Mouse (Mus musculus) liver, embryonic 12.5 days (tissue): ENCODE data around the gene Ctr9. TPM values are rescaled to one million over a fixed set of nuclear protein-coding genes. Genes with fewer than 3 reads are reported as not detected.

Experiments
- ATAC-seq: fragments of 200-750 bp; cut with Nextera tagmentation; 2 replicates; pipeline ENCODE4 v1.8.0; 2017; ENCODE audit warnings: moderate number of reproducible peaks, mild to moderate bottlenecking, moderate library complexity
- H3K27ac ChIP-seq: fragments of 300-500 bp; sonication (generic); 2 replicates; pipeline ENCODE4 v1.5.1; 2016; ENCODE audit warnings: mild to moderate bottlenecking
- H3K27me3 ChIP-seq: fragments of 300-500 bp; sonication (generic); replicated peaks from 2 replicates; pipeline ENCODE4 v1.6.1; 2016; ENCODE audit warnings: mild to moderate bottlenecking, moderate library complexity
- H3K36me3 ChIP-seq: fragments of 300-500 bp; sonication (generic); 2 replicates; pipeline ENCODE4 v1.6.1; 2016; ENCODE audit warnings: mild to moderate bottlenecking, moderate library complexity
- H3K4me1 ChIP-seq: fragments of 300-500 bp; sonication (generic); 2 replicates; pipeline ENCODE4 v1.6.1; 2016
- H3K4me2 ChIP-seq: fragments of 300-500 bp; sonication (generic); 2 replicates; pipeline ENCODE4 v1.6.1; 2016; ENCODE audit warnings: mild to moderate bottlenecking, moderate library complexity
- H3K4me3 ChIP-seq: fragments of 300-500 bp; sonication (generic); 2 replicates; pipeline ENCODE4 v1.5.1; 2016; ENCODE audit warnings: mild to moderate bottlenecking, moderate library complexity
- H3K9ac ChIP-seq: fragments of 300-500 bp; sonication (generic); 2 replicates; pipeline ENCODE4 v1.6.1; 2016; ENCODE audit warnings: mild to moderate bottlenecking, moderate library complexity
- H3K9me3 ChIP-seq: fragments of 300-500 bp; sonication (generic); replicated peaks from 2 replicates; pipeline ENCODE4 v1.6.1; 2016; ENCODE audit warnings: mild to moderate bottlenecking, moderate library complexity
- WGBS: fragments of 180-500 bp; shearing (Covaris S2); methylation state at CpG from one replicate; pipeline ENCODE4 v1.1.7; 2016; ENCODE audit not compliant: insufficient replicate concordance; 5-methylcytosine and 5-hydroxymethylcytosine counted together
- polyA plus RNA-seq: library from polyadenylated mRNA; unstranded; fragments of >200 nt; fragmentation: Nextera tagmentation; extraction: Ambion mirVana; gene quantifications from 2 replicates; pipeline ENCODE4 v1.2.1, GENCODE M21; 2016

The Ctr9 gene
- polyA plus RNA-seq, 1 experiment from 2014 or later: 40.5 TPM

- peak overlapping the region; percentile 17; the same call in 1 of the 2 replicates for H3K4me2 ChIP-seq
- H3K4me1 ChIP-seq: peaks cover 47% of the 10 kb centered on the region
These were observed 29.6 kb upstream of the Ctr9 start for GRCm38 (mm10) chr7:110998887-110999827.

GRCm38 (mm10) chr7:111004136-111004840 lies 24.5 kb upstream of the Ctr9 start:
- no peaks in the 10 kb centered on the region for H3K9me3 ChIP-seq
- H3K27me3 ChIP-seq: no peaks in the 10 kb centered on the region
- H3K4me2 ChIP-seq: peak overlapping the region; percentile 53
- no peaks in the 10 kb centered on the region for H3K36me3 ChIP-seq
- H3K4me1 ChIP-seq: peaks cover 48% of the 10 kb centered on the region
- WGBS: 42% methylated on average over 3 of the region's 3 CpGs
- peak overlapping the region; percentile 8 for H3K4me3 ChIP-seq
- peak; percentile 98 for ATAC-seq
- H3K27ac ChIP-seq: peak overlapping the region; percentile 91
- H3K9ac ChIP-seq: peak overlapping the region; percentile 40

More at GRCm38 (mm10) chr7:110998887-110999827, 29.6 kb upstream of the Ctr9 start:
- Histone ChIP-seq H3K36me3 (no peaks in the 10 kb centered on the region), H3K27me3 (no peaks in the 10 kb centered on the region), H3K4me3 (no peak overlapping the region), H3K9ac (peak overlapping the region; percentile 42; the same call in 1 of the 2 replicates), H3K27ac (peak overlapping the region; percentile 81), H3K9me3 (no peaks in the 10 kb centered on the region)
- 33% methylated on average over 15 of the region's 15 CpGs for WGBS
- peak; percentile 81 for ATAC-seq

- ATAC-seq: no peak
- no peak overlapping the region for H3K27ac ChIP-seq
- H3K27me3 ChIP-seq: peaks cover 4% of the 10 kb centered on the region; the same call in 1 of the 2 replicates
- H3K4me2 ChIP-seq: no peak overlapping the region
- no peak overlapping the region for H3K4me3 ChIP-seq
- H3K4me1 ChIP-seq: peaks cover 24% of the 10 kb centered on the region
- H3K36me3 ChIP-seq: no peaks in the 10 kb centered on the region
- H3K9me3 ChIP-seq: no peaks in the 10 kb centered on the region
- no peak overlapping the region for H3K9ac ChIP-seq
- WGBS: 51% methylated on average over 7 of the region's 7 CpGs
These were observed 14.6 kb upstream of the Ctr9 start for GRCm38 (mm10) chr7:111014039-111014605.

- peaks cover 31% of the 10 kb centered on the region for H3K4me1 ChIP-seq
- H3K4me3 ChIP-seq: no peak overlapping the region
- no peak overlapping the region for H3K27ac ChIP-seq
- peak; percentile 77 for ATAC-seq
- H3K27me3 ChIP-seq: peaks cover 4% of the 10 kb centered on the region; the same call in 1 of the 2 replicates
- H3K4me2 ChIP-seq: no peak overlapping the region
- H3K9ac ChIP-seq: no peak overlapping the region
- WGBS: 6% methylated on average over 5 of the region's 5 CpGs
- H3K9me3 ChIP-seq: no peaks in the 10 kb centered on the region
- H3K36me3 ChIP-seq: no peaks in the 10 kb centered on the region
These were observed 13.9 kb upstream of the Ctr9 start for GRCm38 (mm10) chr7:111014893-111015292.

- Histone ChIP-seq H3K4me3 (no peak overlapping the region), H3K36me3 (no peaks in the 10 kb centered on the region), H3K27me3 (peaks cover 4% of the 10 kb centered on the region; the same call in 1 of the 2 replicates), H3K4me2 (no peak overlapping the region), H3K9ac (no peak overlapping the region), H3K4me1 (peaks cover 38% of the 10 kb centered on the region), H3K27ac (no peak overlapping the region), H3K9me3 (no peaks in the 10 kb centered on the region)
- no peak for ATAC-seq
- 69% methylated on average over 5 of the region's 5 CpGs for WGBS
These were observed 13.0 kb upstream of the Ctr9 start for GRCm38 (mm10) chr7:111015731-111016130.

GRCm38 (mm10) chr7:111016921-111017320 lies 11.8 kb upstream of the Ctr9 start:
- no peak overlapping the region for H3K27ac ChIP-seq
- ATAC-seq: no peak
- peaks cover 4% of the 10 kb centered on the region; the same call in 1 of the 2 replicates for H3K27me3 ChIP-seq
- H3K4me2 ChIP-seq: no peak overlapping the region
- peaks cover 29% of the 10 kb centered on the region for H3K4me1 ChIP-seq
- no peaks in the 10 kb centered on the region for H3K9me3 ChIP-seq
- H3K4me3 ChIP-seq: no peak overlapping the region
- no peak overlapping the region for H3K9ac ChIP-seq
- 70% methylated on average over 3 of the region's 3 CpGs for WGBS
- H3K36me3 ChIP-seq: no peaks in the 10 kb centered on the region

- no peak for ATAC-seq
These were observed 7.9 kb upstream of the Ctr9 start for GRCm38 (mm10) chr7:111020814-111021213.

GRCm38 (mm10) chr7:111024068-111024594 lies 4.6 kb upstream of the Ctr9 start:
- Histone ChIP-seq H3K36me3 (no peaks in the 10 kb centered on the region), H3K4me2 (peak overlapping the region; percentile 37), H3K27ac (peak overlapping the region; percentile 72), H3K9ac (peak overlapping the region; percentile 38; the same call in 1 of the 2 replicates), H3K4me1 (peaks cover 42% of the 10 kb centered on the region), H3K4me3 (no peak overlapping the region), H3K27me3 (no peaks in the 10 kb centered on the region), H3K9me3 (no peaks in the 10 kb centered on the region)
- WGBS: 41% methylated on average over 8 of the region's 8 CpGs
- no peak for ATAC-seq

More at GRCm38 (mm10) chr7:111020814-111021213, 7.9 kb upstream of the Ctr9 start:
- no peak overlapping the region for H3K27ac ChIP-seq
- H3K4me3 ChIP-seq: no peak overlapping the region
- H3K27me3 ChIP-seq: peaks cover under 1% of the 10 kb centered on the region; the same call in 1 of the 2 replicates
- no peaks in the 10 kb centered on the region for H3K9me3 ChIP-seq
- WGBS: 65% methylated on average over 4 of the region's 4 CpGs
- peaks cover 35% of the 10 kb centered on the region for H3K4me1 ChIP-seq
- H3K36me3 ChIP-seq: no peaks in the 10 kb centered on the region
- H3K9ac ChIP-seq: no peak overlapping the region
- no peak overlapping the region for H3K4me2 ChIP-seq

GRCm38 (mm10) chr7:111024912-111025311 lies 3.8 kb upstream of the Ctr9 start:
- Histone ChIP-seq H3K36me3 (no peaks in the 10 kb centered on the region), H3K27me3 (no peaks in the 10 kb centered on the region), H3K4me1 (peaks cover 42% of the 10 kb centered on the region), H3K4me3 (no peak overlapping the region), H3K27ac (peak overlapping the region; percentile 72; the same call in 1 of the 2 replicates), H3K9ac (no peak overlapping the region), H3K4me2 (no peak overlapping the region), H3K9me3 (no peaks in the 10 kb centered on the region)
- 38% methylated on average over 4 of the region's 4 CpGs for WGBS
- no peak for ATAC-seq

- peak overlapping the region; percentile 77 for H3K4me2 ChIP-seq
- peak overlapping the region; percentile 80 for H3K9ac ChIP-seq
- peak overlapping the region; percentile 81 for H3K4me3 ChIP-seq
- peak; percentile 47; the same call in 1 of the 2 replicates for ATAC-seq
- 1% methylated on average over 29 of the region's 29 CpGs for WGBS
- peaks cover 32% of the 10 kb centered on the region for H3K36me3 ChIP-seq
- peaks cover 34% of the 10 kb centered on the region for H3K4me1 ChIP-seq
- no peaks in the 10 kb centered on the region for H3K9me3 ChIP-seq
- H3K27me3 ChIP-seq: no peaks in the 10 kb centered on the region
- peak overlapping the region; percentile 93 for H3K27ac ChIP-seq
These were observed 349 bp downstream of the Ctr9 start for GRCm38 (mm10) chr7:111029046-111029553.

- Histone ChIP-seq H3K36me3 (peaks cover 96% of the 10 kb centered on the region), H3K27ac (no peak overlapping the region), H3K9me3 (no peaks in the 10 kb centered on the region), H3K9ac (no peak overlapping the region), H3K4me1 (peaks cover 1% of the 10 kb centered on the region), H3K27me3 (no peaks in the 10 kb centered on the region), H3K4me2 (no peak overlapping the region), H3K4me3 (no peak overlapping the region)
- ATAC-seq: no peak
- WGBS: 86% methylated on average over 5 of the region's 5 CpGs
These were observed 20.2 kb downstream of the Ctr9 start for GRCm38 (mm10) chr7:111048920-111049319.
